Mouse (Mus musculus) ES-Bruce4 (cell line): ENCODE data around the gene Hist1h4i.

ENCODE experiments used
- CTCF ChIP-seq: IDR thresholded peaks from one replicate; pipeline ENCODE4 v1.8.1; 2011; ENCODE audit warnings: low read depth, low read length
- POLR2A ChIP-seq: IDR thresholded peaks from one replicate; pipeline ENCODE4 v1.8.1; 2011; ENCODE audit warnings: low read length; ENCODE audit not compliant: insufficient read depth

GRCm38 (mm10) chr13:22015479-22016450, 25.4 kb downstream of the Hist1h4i start:
- TF ChIP-seq POLR2A (no peak), CTCF (no peak)
